Mouse (Mus musculus): ENCODE data around the gene Eif3i. TPM values are rescaled to one million over a fixed set of nuclear protein-coding genes. Genes with fewer than 3 reads are reported as not detected.
A peak's percentile ranks its signal among the peaks of the same experiment; 100 is the strongest.

The Eif3i gene
- total and polyA plus RNA-seq, 3 experiments = 116 to 185 (median 132) TPM

DNA sequence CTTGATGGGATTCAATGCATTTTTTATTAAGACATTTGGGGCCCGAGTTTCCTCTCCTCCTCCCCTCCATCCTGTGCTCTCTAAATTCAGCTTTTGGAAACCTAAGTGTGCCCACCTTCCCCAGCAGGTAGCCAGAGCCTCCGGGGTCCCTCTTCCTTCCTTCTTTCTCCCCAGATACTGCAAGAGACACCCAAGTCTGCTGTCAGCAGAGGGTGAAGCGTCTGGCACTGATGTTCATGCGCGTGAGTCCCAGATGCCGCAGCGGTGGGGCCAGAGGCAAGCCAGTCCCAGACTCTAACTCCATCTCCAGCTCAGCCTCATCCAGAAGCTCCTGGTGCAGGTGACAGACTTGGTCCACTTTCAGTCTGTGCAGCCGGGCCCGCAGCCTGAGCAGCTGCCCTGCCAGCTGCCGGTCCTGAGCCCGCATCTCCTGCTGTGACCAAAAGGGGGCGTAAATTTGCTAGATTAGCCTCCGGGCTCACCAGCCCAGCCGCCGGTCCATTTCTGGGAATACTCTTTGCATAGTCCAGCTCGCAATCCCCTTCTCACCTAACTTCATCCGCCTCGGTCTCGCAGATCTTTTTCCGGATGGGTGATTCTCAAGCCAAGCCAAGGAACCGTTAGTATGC, 23.5 kb downstream of the Eif3i start:
- Histone ChIP-seq H3K4me3 (no peak overlapping the region), H3K4me1 (ENCODE audit: control insufficient read depth, insufficient read depth, low read length) (peaks cover 7% of the 10 kb centered on the region), H3K36me3 (ENCODE audit: control insufficient read depth, insufficient read depth, low read length) (no peaks in the 10 kb centered on the region), H3K27ac (no peak overlapping the region), H3K27me3 (ENCODE audit: control insufficient read depth, insufficient read depth, low read length) (no peaks in the 10 kb centered on the region), H3K79me2 (replicated peaks; ENCODE audit: control insufficient read depth, insufficient read depth, low read length) (no peaks in the 10 kb centered on the region), H3K9ac (ENCODE audit: low read depth, low read length) (peak overlapping the region; percentile 40)
- intact Hi-C loops (cut with DNase I) = no loop called here
- peak; percentile 69 to 72 for DNase-seq
- 25% methylated on average over 21 of the region's 21 CpGs for WGBS
- 0 out of 2 replicates have a peak, but pooled peaks have one; percentile 31 for TF ChIP-seq EP300 (IDR thresholded peaks at IDR 0.05; ENCODE audit: insufficient read depth, low read depth, low read length)
- TF ChIP-seq POLR2A (IDR thresholded peaks at IDR 0.05; ENCODE audit: insufficient read depth, low read depth, low read length) = no peak
- peak; percentile 77 for TF ChIP-seq CTCF (IDR thresholded peaks at IDR 0.05)

DNA sequence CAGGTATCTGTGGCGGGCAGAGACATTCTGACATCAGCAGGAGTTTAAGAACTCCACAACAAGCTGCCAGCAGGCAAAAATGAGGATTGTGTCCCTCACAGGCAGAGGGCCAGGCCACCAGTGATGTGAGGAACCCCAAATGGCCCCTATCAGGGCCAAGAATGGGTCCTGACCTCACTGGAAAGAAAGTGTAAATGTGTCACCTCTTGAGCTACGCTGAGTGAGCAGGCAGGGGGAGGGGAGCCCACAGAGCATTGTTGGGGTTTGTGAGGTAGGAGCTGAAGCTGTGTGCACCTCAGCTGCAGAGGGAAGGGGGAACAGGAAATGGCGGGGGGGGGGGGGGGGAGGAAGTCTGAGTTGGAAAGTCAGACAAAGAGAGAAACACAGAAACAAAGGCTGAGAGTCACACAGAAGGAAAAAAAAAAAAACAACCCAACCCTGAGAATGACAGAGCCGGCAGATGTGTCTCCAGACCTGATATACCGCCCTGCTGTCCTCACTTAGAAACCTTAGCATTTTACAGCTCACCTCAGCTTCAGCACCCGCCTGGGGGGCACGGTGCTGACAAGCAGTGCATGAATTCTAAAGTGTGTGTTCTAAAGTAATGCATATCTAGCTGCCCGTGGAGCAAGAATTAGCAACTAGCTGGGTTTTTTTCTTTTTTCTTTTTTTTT, 25.1 kb downstream of the Eif3i start:
- Histone ChIP-seq H3K27ac (no peak overlapping the region), H3K9ac (ENCODE audit: low read depth, low read length) (no peak overlapping the region), H3K27me3 (ENCODE audit: control insufficient read depth, insufficient read depth, low read length) (no peaks in the 10 kb centered on the region), H3K4me1 (ENCODE audit: control insufficient read depth, insufficient read depth, low read length) (peaks cover 7% of the 10 kb centered on the region), H3K36me3 (ENCODE audit: control insufficient read depth, insufficient read depth, low read length) (no peaks in the 10 kb centered on the region), H3K4me3 (no peak overlapping the region), H3K79me2 (replicated peaks; ENCODE audit: control insufficient read depth, insufficient read depth, low read length) (no peaks in the 10 kb centered on the region)
- no peak for TF ChIP-seq CTCF (IDR thresholded peaks at IDR 0.05)
- 29% methylated on average over 7 of the region's 8 CpGs for WGBS
- DNase-seq = peak in 1 of 2 experiments; percentile 62
- intact Hi-C loops (cut with DNase I) = loop anchor here (2.0 kb wide), 1 partner anchor 19 kb away; no protein-coding TSS in a partner anchor

DNA sequence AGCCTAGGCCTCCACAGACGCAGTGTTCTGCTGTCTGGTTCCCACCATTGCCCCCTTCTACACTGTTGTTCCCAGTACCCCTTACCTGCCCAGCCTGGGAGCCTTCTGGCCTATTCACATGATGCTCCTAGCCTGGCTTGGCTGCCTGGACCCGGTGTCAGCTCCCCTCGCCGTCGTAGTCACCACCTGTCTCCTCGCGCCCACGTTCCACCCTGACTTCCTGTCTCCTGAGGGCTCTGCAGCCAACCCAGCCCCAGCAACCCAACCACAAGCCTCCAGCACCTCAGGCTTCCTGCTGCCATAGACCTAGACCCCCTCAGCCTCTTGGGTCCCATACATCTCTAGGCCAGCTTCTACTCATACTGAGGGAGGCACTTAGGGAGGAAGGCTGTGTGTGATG, 27.0 kb downstream of the Eif3i start, which contains the start of gene Lck:
TSS of gene Lck (minus strand) at position 212 of the 400 bp plus-strand sequence.
- TF ChIP-seq CTCF (IDR thresholded peaks at IDR 0.05) (no peak), EP300 (IDR thresholded peaks at IDR 0.05; ENCODE audit: insufficient read depth, low read depth, low read length) (no peak), POLR2A (IDR thresholded peaks at IDR 0.05; ENCODE audit: insufficient read depth, low read depth, low read length) (no peak)
- Histone ChIP-seq H3K4me3 (no peak within 1 kb of the TSS), H3K4me1 (ENCODE audit: control insufficient read depth, insufficient read depth, low read length) (peaks cover 4% of the 10 kb centered on the region), H3K36me3 (ENCODE audit: control insufficient read depth, insufficient read depth, low read length) (no peaks in the 10 kb centered on the region), H3K27ac (no peak within 1 kb of the TSS), H3K79me2 (replicated peaks; ENCODE audit: control insufficient read depth, insufficient read depth, low read length) (no peaks in the 10 kb centered on the region), H3K27me3 (ENCODE audit: control insufficient read depth, insufficient read depth, low read length) (no peaks in the 10 kb centered on the region), H3K9ac (ENCODE audit: low read depth, low read length) (no peak within 1 kb of the TSS)
- WGBS = 79% methylated on average over 8 of the region's 8 CpGs
- DNase-seq = peak in 1 of 2 experiments; percentile 23
- intact Hi-C loops (cut with DNase I) = no loop called here

DNA sequence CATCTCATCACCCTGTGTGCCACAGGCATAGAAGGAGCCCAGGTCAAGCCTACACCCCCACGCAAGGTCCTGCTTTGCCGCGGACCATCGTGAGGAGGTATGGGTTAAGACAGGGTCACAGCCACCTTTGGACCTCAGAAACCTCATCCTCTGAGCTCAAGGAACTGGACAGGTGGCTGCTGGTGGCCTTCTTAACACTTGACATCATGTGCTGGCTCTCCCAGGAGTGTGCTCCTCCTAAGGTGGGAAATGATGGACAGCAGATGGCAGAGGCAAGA, 27.4 kb downstream of the Eif3i start:
- intact Hi-C loops (cut with DNase I) = no loop called here
- TF ChIP-seq POLR2A (IDR thresholded peaks at IDR 0.05; ENCODE audit: insufficient read depth, low read depth, low read length) = no peak
- no peak for TF ChIP-seq CTCF (IDR thresholded peaks at IDR 0.05)
- TF ChIP-seq EP300 (IDR thresholded peaks at IDR 0.05; ENCODE audit: insufficient read depth, low read depth, low read length) = no peak
- no peaks in the 10 kb centered on the region for H3K27me3 ChIP-seq (ENCODE audit: control insufficient read depth, insufficient read depth, low read length)
- H3K36me3 ChIP-seq (ENCODE audit: control insufficient read depth, insufficient read depth, low read length) = no peaks in the 10 kb centered on the region
- H3K4me1 ChIP-seq (ENCODE audit: control insufficient read depth, insufficient read depth, low read length) = peaks cover 3% of the 10 kb centered on the region
- no peak overlapping the region for H3K27ac ChIP-seq
- no peak for DNase-seq
- no peak overlapping the region for H3K4me3 ChIP-seq
- no peaks in the 10 kb centered on the region for H3K79me2 ChIP-seq (replicated peaks; ENCODE audit: control insufficient read depth, insufficient read depth, low read length)
- no peak overlapping the region for H3K9ac ChIP-seq (ENCODE audit: low read depth, low read length)
- 95% methylated on average over 4 of the region's 4 CpGs for WGBS

- no peaks in the 10 kb centered on the region for H3K27me3 ChIP-seq (ENCODE audit: control insufficient read depth, insufficient read depth, low read length)
- no peaks in the 10 kb centered on the region for H3K36me3 ChIP-seq (ENCODE audit: control insufficient read depth, insufficient read depth, low read length)
- intact Hi-C loops (cut with DNase I) = no loop called here
These were observed 28.0 kb downstream of the Eif3i start for GRCm38 (mm10) chr4:129572236-129573092.

More at GRCm38 (mm10) chr4:129572236-129573092, 28.0 kb downstream of the Eif3i start:
- TF ChIP-seq EP300 (IDR thresholded peaks at IDR 0.05; ENCODE audit: insufficient read depth, low read depth, low read length) (no peak), CTCF (IDR thresholded peaks at IDR 0.05) (no peak), POLR2A (IDR thresholded peaks at IDR 0.05; ENCODE audit: insufficient read depth, low read depth, low read length) (no peak)
- no peak for DNase-seq
- 38% methylated on average over 13 of the region's 13 CpGs for WGBS
- H3K4me3 ChIP-seq = no peak overlapping the region
- H3K27ac ChIP-seq = no peak overlapping the region
- no peak overlapping the region for H3K9ac ChIP-seq (ENCODE audit: low read depth, low read length)
- H3K4me1 ChIP-seq (ENCODE audit: control insufficient read depth, insufficient read depth, low read length) = peaks cover 1% of the 10 kb centered on the region
- no peaks in the 10 kb centered on the region for H3K79me2 ChIP-seq (replicated peaks; ENCODE audit: control insufficient read depth, insufficient read depth, low read length)
